Mouse (Mus musculus): Measurements from ENCODE around the gene Kpna4. TPM values are rescaled to one million over a fixed set of nuclear protein-coding genes. Genes with fewer than 3 reads are reported as not detected.
A peak's percentile ranks its signal among the peaks of the same experiment; 100 is the strongest.

The Kpna4 gene
- polyA plus RNA-seq, 1 experiment from 2014 or later = 37.5 TPM

DNA sequence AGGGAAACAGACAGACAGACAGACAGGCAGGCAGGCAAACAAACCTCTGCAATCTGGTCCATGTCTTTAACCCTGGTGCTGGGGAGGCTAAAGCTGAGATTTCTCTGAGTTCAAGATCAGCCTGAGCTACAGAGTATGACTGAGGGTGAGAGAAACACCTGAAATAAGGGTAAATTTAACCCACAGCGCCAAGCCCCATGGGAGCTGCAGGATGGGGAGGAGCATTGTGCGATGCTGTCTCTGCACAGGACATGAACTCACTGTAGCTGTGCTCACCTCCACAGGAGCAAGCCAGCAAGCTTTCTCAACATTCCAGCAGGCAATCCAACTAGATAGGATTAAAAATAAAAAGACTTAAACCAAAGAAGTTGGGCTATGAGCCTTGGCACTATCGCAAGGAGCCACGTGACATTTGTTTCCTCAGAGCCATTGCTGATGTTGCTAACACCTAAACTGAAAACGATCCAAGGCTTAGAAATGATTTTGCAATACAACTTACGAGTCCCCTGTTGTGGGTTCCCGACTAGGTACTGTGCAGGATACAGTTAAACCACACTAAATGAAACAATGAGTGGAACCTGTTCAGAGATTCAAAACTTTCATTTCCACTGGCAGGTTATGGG is 15.6 kb upstream of the Kpna4 start:
- Histone ChIP-seq H3K4me2 (no peak overlapping the region), H3K36me3 (ENCODE audit: poor library complexity, severe bottlenecking) (no peaks in the 10 kb centered on the region), H3K27ac (no peak overlapping the region), H3K4me3 (no peak overlapping the region), H3K4me1 (no peaks in the 10 kb centered on the region), H3K27me3 (no peaks in the 10 kb centered on the region), H3K9me3 (replicated peaks) (peaks cover 4% of the 10 kb centered on the region; the same call in 1 of the 2 replicates), H3K9ac (no peak overlapping the region)
- ATAC-seq = no peak
- WGBS = 89% methylated on average over 7 of the region's 7 CpGs

DNA sequence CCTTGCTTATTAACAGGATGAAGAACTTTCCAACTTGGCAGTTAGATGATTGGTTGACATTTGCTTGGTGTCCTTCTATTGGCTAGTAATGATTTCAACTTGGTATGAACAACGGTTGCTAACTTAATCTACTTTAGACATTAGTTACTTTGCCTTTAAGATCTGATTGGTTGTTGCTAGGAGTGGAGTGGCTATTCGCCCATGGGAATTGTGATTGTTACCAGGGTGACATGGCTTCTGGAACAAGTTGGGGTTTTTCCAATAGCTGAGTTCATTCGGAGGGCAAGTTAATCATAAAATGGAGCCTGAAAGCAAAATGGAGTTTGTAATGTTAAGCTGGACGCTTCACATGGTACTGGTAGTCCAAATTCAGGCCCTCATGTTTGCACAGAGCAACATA is 13.9 kb upstream of the Kpna4 start:
- Histone ChIP-seq H3K27ac (no peak overlapping the region), H3K27me3 (no peaks in the 10 kb centered on the region), H3K4me1 (no peaks in the 10 kb centered on the region), H3K9me3 (replicated peaks) (peaks cover 4% of the 10 kb centered on the region; the same call in 1 of the 2 replicates), H3K4me2 (no peak overlapping the region), H3K4me3 (no peak overlapping the region), H3K9ac (no peak overlapping the region), H3K36me3 (ENCODE audit: poor library complexity, severe bottlenecking) (no peaks in the 10 kb centered on the region)
- 84% methylated on average over 4 of the region's 4 CpGs for WGBS
- no peak for ATAC-seq

GRCm38 (mm10) chr3:69136059-69136458 is 9.1 kb upstream of the Kpna4 start:
- Histone ChIP-seq H3K4me2 (no peak overlapping the region), H3K4me3 (no peak overlapping the region), H3K4me1 (no peaks in the 10 kb centered on the region), H3K9me3 (replicated peaks) (no peaks in the 10 kb centered on the region), H3K27ac (no peak overlapping the region), H3K9ac (no peak overlapping the region), H3K27me3 (no peaks in the 10 kb centered on the region), H3K36me3 (ENCODE audit: poor library complexity, severe bottlenecking) (no peaks in the 10 kb centered on the region)
- WGBS = 68% methylated on average over 6 of the region's 6 CpGs
- no peak for ATAC-seq

DNA sequence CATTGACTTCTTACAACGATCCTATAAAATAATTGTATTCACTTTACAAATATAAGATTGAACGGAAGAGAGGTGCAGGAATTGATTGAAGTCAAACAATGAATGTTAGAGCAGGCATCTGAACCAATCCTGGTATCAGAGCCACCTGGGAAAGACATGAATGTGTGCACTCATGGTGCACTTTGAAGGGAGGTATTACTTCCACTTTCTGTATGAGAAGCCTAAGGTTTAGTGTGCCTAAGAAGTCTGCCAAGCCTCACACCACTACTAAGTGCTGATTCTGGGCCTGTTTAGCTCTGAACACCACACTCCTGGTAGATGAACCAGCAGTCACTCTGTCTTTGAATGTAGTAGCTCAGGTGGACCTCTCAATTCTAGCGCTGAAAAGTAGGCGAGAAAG is 4.1 kb upstream of the Kpna4 start:
- Histone ChIP-seq H3K27ac (no peak overlapping the region), H3K9ac (no peak overlapping the region), H3K36me3 (ENCODE audit: poor library complexity, severe bottlenecking) (no peaks in the 10 kb centered on the region), H3K4me1 (peaks cover 3% of the 10 kb centered on the region; the same call in 1 of the 2 replicates), H3K9me3 (replicated peaks) (no peaks in the 10 kb centered on the region), H3K27me3 (peaks cover 4% of the 10 kb centered on the region; the same call in 1 of the 2 replicates), H3K4me3 (no peak overlapping the region), H3K4me2 (no peak overlapping the region)
- ATAC-seq = no peak
- WGBS = 91% methylated on average over 4 of the region's 4 CpGs

GRCm38 (mm10) chr3:69127693-69128092 is 780 bp upstream of the Kpna4 start:
- no peaks in the 10 kb centered on the region for H3K9me3 ChIP-seq (replicated peaks)
- 8% methylated on average over 9 of the region's 9 CpGs for WGBS
- H3K36me3 ChIP-seq (ENCODE audit: poor library complexity, severe bottlenecking) = no peaks in the 10 kb centered on the region
- H3K4me3 ChIP-seq = peak overlapping the region; percentile 96
- peak overlapping the region; percentile 96 for H3K9ac ChIP-seq
- H3K27me3 ChIP-seq = peaks cover 4% of the 10 kb centered on the region; the same call in 1 of the 2 replicates
- H3K27ac ChIP-seq = no peak overlapping the region
- peak overlapping the region; percentile 70 for H3K4me2 ChIP-seq
- H3K4me1 ChIP-seq = peaks cover 22% of the 10 kb centered on the region
- no peak for ATAC-seq

- peaks cover 22% of the 10 kb centered on the region for H3K4me1 ChIP-seq
- H3K9ac ChIP-seq = peak overlapping the region; percentile 96
- H3K27me3 ChIP-seq = peaks cover 4% of the 10 kb centered on the region; the same call in 1 of the 2 replicates
- peak overlapping the region; percentile 96 for H3K4me3 ChIP-seq
- H3K36me3 ChIP-seq (ENCODE audit: poor library complexity, severe bottlenecking) = no peaks in the 10 kb centered on the region
- H3K9me3 ChIP-seq (replicated peaks) = no peaks in the 10 kb centered on the region
- H3K4me2 ChIP-seq = peak overlapping the region; percentile 70
- peak; percentile 52; the same call in 1 of the 2 replicates for ATAC-seq
- peak overlapping the region; percentile 97; the same call in 1 of the 2 replicates for H3K27ac ChIP-seq
- 0% methylated on average over 10 of the region's 10 CpGs for WGBS
These were observed 399 bp upstream of the Kpna4 start for GRCm38 (mm10) chr3:69127346-69127678.

GRCm38 (mm10) chr3:69125891-69126508 is 913 bp downstream of the Kpna4 start:
- ATAC-seq = no peak
- Histone ChIP-seq H3K27me3 (peaks cover 4% of the 10 kb centered on the region; the same call in 1 of the 2 replicates), H3K4me1 (peaks cover 22% of the 10 kb centered on the region), H3K4me2 (peak overlapping the region; percentile 70), H3K36me3 (ENCODE audit: poor library complexity, severe bottlenecking) (no peaks in the 10 kb centered on the region), H3K9ac (peak overlapping the region; percentile 96), H3K4me3 (peak overlapping the region; percentile 96), H3K9me3 (replicated peaks) (no peaks in the 10 kb centered on the region), H3K27ac (peak overlapping the region; percentile 97)
- WGBS = under 1% methylated on average over 35 of the region's 35 CpGs

GRCm38 (mm10) chr3:69125461-69125860 is 1.5 kb downstream of the Kpna4 start:
- H3K27ac ChIP-seq = no peak overlapping the region
- peak overlapping the region; percentile 96 for H3K4me3 ChIP-seq
- ATAC-seq = no peak
- peaks cover 22% of the 10 kb centered on the region for H3K4me1 ChIP-seq
- H3K9me3 ChIP-seq (replicated peaks) = no peaks in the 10 kb centered on the region
- peak overlapping the region; percentile 70 for H3K4me2 ChIP-seq
- peak overlapping the region; percentile 96 for H3K9ac ChIP-seq
- peaks cover 4% of the 10 kb centered on the region; the same call in 1 of the 2 replicates for H3K27me3 ChIP-seq
- no peaks in the 10 kb centered on the region for H3K36me3 ChIP-seq (ENCODE audit: poor library complexity, severe bottlenecking)
- 20% methylated on average over 4 of the region's 4 CpGs for WGBS

DNA sequence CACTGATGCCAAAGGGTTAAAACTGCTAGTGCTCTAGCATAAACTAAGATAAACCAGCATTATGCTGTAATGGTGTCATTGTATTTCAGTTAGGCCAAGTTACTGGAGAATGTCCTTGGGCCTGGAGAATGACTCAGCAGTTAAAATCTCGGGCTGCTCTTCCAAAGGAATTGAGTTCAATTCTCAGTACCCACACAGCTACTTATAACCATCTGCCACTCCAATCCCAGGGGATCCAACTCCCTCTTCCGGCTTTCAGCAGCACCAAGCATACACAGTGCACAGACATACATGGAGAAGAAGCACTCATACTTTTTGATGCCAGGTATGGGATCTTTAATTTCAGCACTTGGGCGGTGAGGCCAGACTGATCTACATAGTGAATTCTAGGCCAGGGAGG is 8.1 kb downstream of the Kpna4 start:
- Histone ChIP-seq H3K36me3 (ENCODE audit: poor library complexity, severe bottlenecking) (no peaks in the 10 kb centered on the region), H3K27ac (no peak overlapping the region), H3K4me3 (no peak overlapping the region), H3K27me3 (no peaks in the 10 kb centered on the region), H3K9ac (no peak overlapping the region), H3K9me3 (replicated peaks) (no peaks in the 10 kb centered on the region), H3K4me1 (peaks cover 16% of the 10 kb centered on the region), H3K4me2 (no peak overlapping the region)
- no peak for ATAC-seq
- 63% methylated on average over 3 of the region's 3 CpGs for WGBS

GRCm38 (mm10) chr3:69114760-69115159 is 12.2 kb downstream of the Kpna4 start:
- Histone ChIP-seq H3K4me3 (no peak overlapping the region), H3K4me1 (0 out of 2 replicates have a peak, but pooled peaks cover 9% of the 10 kb centered on the region), H3K4me2 (no peak overlapping the region), H3K9ac (no peak overlapping the region), H3K27ac (no peak overlapping the region), H3K27me3 (no peaks in the 10 kb centered on the region), H3K9me3 (replicated peaks) (no peaks in the 10 kb centered on the region), H3K36me3 (ENCODE audit: poor library complexity, severe bottlenecking) (no peaks in the 10 kb centered on the region)
- 83% methylated on average over 1 of the region's 1 CpGs for WGBS
- ATAC-seq = no peak

DNA sequence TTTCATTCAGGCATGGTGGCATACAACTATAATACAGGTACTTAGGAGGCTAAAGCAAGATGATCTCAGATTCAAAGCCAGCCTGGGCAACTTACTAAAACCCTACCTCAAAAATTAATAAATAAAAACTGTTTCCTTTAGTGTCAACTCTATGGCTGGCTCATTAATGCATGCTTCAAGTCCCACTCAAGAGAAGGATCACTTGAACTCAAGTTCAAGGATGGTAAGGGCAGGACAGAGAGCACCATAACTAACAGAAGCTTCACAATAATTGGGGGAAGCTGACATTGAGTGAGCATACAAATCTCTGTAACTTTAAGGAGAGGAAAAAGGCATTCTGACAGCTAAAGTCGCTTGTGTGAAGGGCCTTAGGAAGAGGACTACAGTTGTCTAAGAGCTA is 13.0 kb downstream of the Kpna4 start:
- Histone ChIP-seq H3K9me3 (replicated peaks) (no peaks in the 10 kb centered on the region), H3K4me2 (no peak overlapping the region), H3K27ac (no peak overlapping the region), H3K9ac (no peak overlapping the region), H3K4me1 (0 out of 2 replicates have a peak, but pooled peaks cover 7% of the 10 kb centered on the region), H3K27me3 (no peaks in the 10 kb centered on the region), H3K36me3 (ENCODE audit: poor library complexity, severe bottlenecking) (no peaks in the 10 kb centered on the region), H3K4me3 (no peak overlapping the region)
- 69% methylated on average over 1 of the region's 1 CpGs for WGBS
- no peak for ATAC-seq

- no peak for ATAC-seq
- H3K27ac ChIP-seq = no peak overlapping the region
- H3K9me3 ChIP-seq (replicated peaks) = no peaks in the 10 kb centered on the region
- H3K36me3 ChIP-seq (ENCODE audit: poor library complexity, severe bottlenecking) = no peaks in the 10 kb centered on the region
- no peak overlapping the region for H3K4me3 ChIP-seq
- WGBS = 96% methylated on average over 1 of the region's 1 CpGs
- no peaks in the 10 kb centered on the region for H3K4me1 ChIP-seq
- no peaks in the 10 kb centered on the region for H3K27me3 ChIP-seq
- no peak overlapping the region for H3K9ac ChIP-seq
- H3K4me2 ChIP-seq = no peak overlapping the region
These were observed 17.8 kb downstream of the Kpna4 start for GRCm38 (mm10) chr3:69109079-69109478.

All from forebrain, embryonic 13.5 days (tissue).